Mouse (Mus musculus): Measurements from ENCODE around the gene Snrnp27. TPM values are rescaled to one million over a fixed set of nuclear protein-coding genes. Genes with fewer than 3 reads are reported as not detected.

The Snrnp27 gene
- total and polyA plus RNA-seq, 3 experiments = 63.1 to 97.9 (median 72.7) TPM

DNA sequence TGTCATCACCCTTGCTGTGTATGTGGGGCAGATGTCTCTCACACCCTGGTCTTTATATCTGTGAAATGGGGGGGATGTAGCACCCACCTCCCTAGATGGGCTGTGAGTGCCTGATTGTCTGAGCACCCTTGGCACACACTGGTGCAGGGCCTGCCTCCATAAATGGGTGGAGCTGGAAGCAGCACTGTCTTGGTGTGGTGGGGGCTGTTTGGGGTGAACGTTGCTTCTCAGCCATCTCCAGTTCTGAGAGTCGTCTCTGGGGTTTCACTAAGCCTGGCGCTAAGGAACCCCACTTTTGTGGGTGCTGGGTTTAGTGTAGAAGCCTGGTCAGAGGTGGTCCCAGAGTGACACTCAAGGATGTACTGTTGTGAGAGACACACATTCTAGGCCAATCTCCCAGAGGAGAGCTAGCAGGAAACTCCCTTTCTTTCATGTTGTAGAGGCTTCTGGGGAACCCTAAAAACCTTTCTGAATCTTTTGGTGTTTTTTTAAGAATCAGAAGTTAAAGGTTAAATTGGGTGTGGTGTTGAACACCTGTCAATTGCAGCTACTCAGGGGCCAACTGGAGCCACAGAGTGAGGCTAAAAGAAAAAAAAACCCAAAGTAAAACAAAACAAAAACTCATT lies 39.4 kb downstream of the Snrnp27 start:
- no peak overlapping the region for H3K4me2 ChIP-seq (ENCODE audit: insufficient read depth, low read depth, poor library complexity, severe bottlenecking)
- no peaks in the 10 kb centered on the region for H3K27me3 ChIP-seq (replicated peaks)
- in situ Hi-C loops (cut with MboI; ENCODE audit: low pct_ligation_motif_present, low pct_unique_long_range_greater_than_20kb, low sequenced_read_pairs) = no loop called here
- no peaks in the 10 kb centered on the region for H3K9me3 ChIP-seq (replicated peaks; ENCODE audit: low read length)
- H3K27ac ChIP-seq (ENCODE audit: insufficient read depth, low read depth) = no peak overlapping the region
- no peaks in the 10 kb centered on the region for H3K79me2 ChIP-seq (replicated peaks; ENCODE audit: control insufficient read depth, extremely low read depth, insufficient read depth, poor library complexity, severe bottlenecking)
- H3K4me1 ChIP-seq (ENCODE audit: control insufficient read depth in 1 of 2, insufficient read depth in 2 of 2) = peaks cover under 1 to 4% of the 10 kb centered on the region in 2 experiments; a peak in 3 of 4 replicates
- dilution Hi-C loops (cut with MboI; ENCODE audit: extremely low pct_ligation_motif_present, extremely low pct_unique_long_range_greater_than_20kb, low sequenced_read_pairs) = no loop called here
- peaks cover under 1 to 10% of the 10 kb centered on the region in 2 experiments for H3K36me3 ChIP-seq (replicated peaks in 1 of 2; ENCODE audit: control insufficient read depth in 1 of 2, insufficient read depth in 1 of 2, low read length in 1 of 2)
- TF ChIP-seq EP300 (IDR thresholded peaks at IDR 0.05; ENCODE audit: low read length) (no peak), CHD1 (IDR thresholded peaks at IDR 0.05; ENCODE audit: low read depth, low read length) (no peak), NELFE (IDR thresholded peaks at IDR 0.05; ENCODE audit: low read depth, low read length) (no peak), USF2 (conservative IDR thresholded peaks at IDR 0.05; ENCODE audit: low read depth, low read length) (no peak)
- H3K4me3 ChIP-seq (replicated peaks in 1 of 3; ENCODE audit: low read depth in 2 of 3, low read length in 2 of 3, poor library complexity in 1 of 3) = no peak overlapping the region
- H3K9ac ChIP-seq (ENCODE audit: insufficient read depth, low read depth) = no peak overlapping the region
- DNase-seq (ENCODE audit: extremely low read depth) = no peak

- H3K4me2 ChIP-seq (ENCODE audit: insufficient read depth, low read depth, poor library complexity, severe bottlenecking) = no peak overlapping the region
- no peak for TF ChIP-seq RAD21 (IDR thresholded peaks at IDR 0.05; ENCODE audit: low read depth, low read length)
- no peak for TF ChIP-seq E2F4 (IDR thresholded peaks at IDR 0.05; ENCODE audit: insufficient replicate concordance, low read depth, low read length)
- no peak for TF ChIP-seq JUN (IDR thresholded peaks at IDR 0.05; ENCODE audit: insufficient read depth, low read depth, low read length)
- peak; percentile 48; the same call in 1 of the 2 replicates for TF ChIP-seq BHLHE40 (IDR thresholded peaks at IDR 0.05; ENCODE audit: low read depth, low read length)
- TF ChIP-seq CHD1 (IDR thresholded peaks at IDR 0.05; ENCODE audit: low read depth, low read length) = no peak
- no peak for TF ChIP-seq ZNF384 (IDR thresholded peaks at IDR 0.05; ENCODE audit: low read depth, low read length)
- peaks cover 9 to 15% of the 10 kb centered on the region in 2 experiments for H3K4me1 ChIP-seq (ENCODE audit: control insufficient read depth in 1 of 2, insufficient read depth in 2 of 2)
- H3K79me2 ChIP-seq (replicated peaks; ENCODE audit: control insufficient read depth, extremely low read depth, insufficient read depth, poor library complexity, severe bottlenecking) = no peaks in the 10 kb centered on the region
- H3K36me3 ChIP-seq (replicated peaks in 1 of 2; ENCODE audit: control insufficient read depth in 1 of 2, insufficient read depth in 1 of 2, low read length in 1 of 2) = no peaks in the 10 kb centered on the region
- DNase-seq (ENCODE audit: extremely low read depth) = no peak
- H3K27me3 ChIP-seq (replicated peaks) = no peaks in the 10 kb centered on the region
- dilution Hi-C loops (cut with MboI; ENCODE audit: extremely low pct_ligation_motif_present, extremely low pct_unique_long_range_greater_than_20kb, low sequenced_read_pairs) (no loop called here), in situ Hi-C loops (cut with MboI; ENCODE audit: low pct_ligation_motif_present, low pct_unique_long_range_greater_than_20kb, low sequenced_read_pairs) (no loop called here)
- H3K27ac ChIP-seq (ENCODE audit: insufficient read depth, low read depth) = no peak overlapping the region
- no peak overlapping the region for H3K4me3 ChIP-seq (replicated peaks in 1 of 3; ENCODE audit: low read depth in 2 of 3, low read length in 2 of 3, poor library complexity in 1 of 3)
- no peaks in the 10 kb centered on the region for H3K9me3 ChIP-seq (replicated peaks; ENCODE audit: low read length)
- H3K9ac ChIP-seq (ENCODE audit: insufficient read depth, low read depth) = no peak overlapping the region
Measured at GRCm38 (mm10) chr6:86641716-86642115, 42.6 kb downstream of the Snrnp27 start.

DNA sequence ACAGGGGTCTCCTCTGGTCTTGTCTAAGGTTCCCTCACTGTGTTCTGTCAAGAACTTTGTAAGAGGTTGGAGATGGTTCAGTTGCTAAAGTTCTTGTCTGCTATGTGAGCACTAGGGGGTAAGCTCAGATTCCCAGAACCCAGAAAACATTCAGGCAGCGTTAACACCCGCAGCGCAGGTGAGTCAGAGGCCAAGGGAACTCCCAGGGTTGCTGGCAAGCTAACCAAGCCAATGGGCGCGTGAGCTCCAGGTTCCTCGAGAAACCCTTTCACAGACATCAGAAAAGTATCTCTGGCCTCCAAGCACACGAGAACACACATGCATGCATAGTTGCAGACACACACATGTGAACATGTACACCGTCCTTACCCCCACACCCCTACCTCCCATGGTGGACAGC lies 43.5 kb downstream of the Snrnp27 start:
- Histone ChIP-seq H3K27ac (ENCODE audit: insufficient read depth, low read depth) (no peak overlapping the region), H3K4me2 (ENCODE audit: insufficient read depth, low read depth, poor library complexity, severe bottlenecking) (no peak overlapping the region), H3K27me3 (replicated peaks) (no peaks in the 10 kb centered on the region), H3K9ac (ENCODE audit: insufficient read depth, low read depth) (no peak overlapping the region), H3K4me1 (ENCODE audit: control insufficient read depth in 1 of 2, insufficient read depth in 2 of 2) (peaks cover 9 to 18% of the 10 kb centered on the region in 2 experiments), H3K9me3 (replicated peaks; ENCODE audit: low read length) (no peaks in the 10 kb centered on the region), H3K4me3 (replicated peaks in 1 of 3; ENCODE audit: low read depth in 2 of 3, low read length in 2 of 3, poor library complexity in 1 of 3) (no peak overlapping the region), H3K36me3 (replicated peaks in 1 of 2; ENCODE audit: control insufficient read depth in 1 of 2, insufficient read depth in 1 of 2, low read length in 1 of 2) (no peaks in the 10 kb centered on the region), H3K79me2 (replicated peaks; ENCODE audit: control insufficient read depth, extremely low read depth, insufficient read depth, poor library complexity, severe bottlenecking) (no peaks in the 10 kb centered on the region)
- DNase-seq (ENCODE audit: extremely low read depth) = no peak
- in situ Hi-C loops (cut with MboI; ENCODE audit: low pct_ligation_motif_present, low pct_unique_long_range_greater_than_20kb, low sequenced_read_pairs) (no loop called here), dilution Hi-C loops (cut with MboI; ENCODE audit: extremely low pct_ligation_motif_present, extremely low pct_unique_long_range_greater_than_20kb, low sequenced_read_pairs) (no loop called here)
- TF ChIP-seq MAFK (IDR thresholded peaks at IDR 0.05; ENCODE audit: insufficient replicate concordance, low read length) (no peak), SMC3 (IDR thresholded peaks at IDR 0.05; ENCODE audit: low read depth, low read length) (no peak), NRF1 (IDR thresholded peaks at IDR 0.05; ENCODE audit: low read depth, low read length) (no peak), POLR2AphosphoS2 (IDR thresholded peaks at IDR 0.05; ENCODE audit: low read depth, low read length) (no peak), MYC (IDR thresholded peaks at IDR 0.05; ENCODE audit: low read depth, low read length) (no peak)
